Mouse (Mus musculus): Measurements from ENCODE around the gene Nufip1. TPM values are rescaled to one million over a fixed set of nuclear protein-coding genes. Genes with fewer than 3 reads are reported as not detected.
"Not testable (repeated sequence)": the region's sequence is repeated elsewhere in the genome, so short reads cannot be mapped to it uniquely, and the experiment has no call there.

Nufip1 gene
- polyA plus RNA-seq, 1 experiment from 2014 or later, result 21.2 TPM

GRCm38 (mm10) chr14:76148294-76148693, 37.6 kb downstream of the Nufip1 start:
- 92% methylated on average over 10 of the region's 10 CpGs for WGBS

GRCm38 (mm10) chr14:76149531-76150179, 39.0 kb downstream of the Nufip1 start:
- H3K27me3 ChIP-seq (ENCODE audit: low read depth, poor library complexity, severe bottlenecking), result no peaks in the 10 kb centered on the region
- 44% methylated on average over 13 of the region's 13 CpGs for WGBS
- H3K9me3 ChIP-seq (replicated peaks), result no peaks in the 10 kb centered on the region
- H3K27ac ChIP-seq (replicated peaks), result no peak overlapping the region; the same call in 1 of the 2 replicates
- H3K36me3 ChIP-seq, result no peaks in the 10 kb centered on the region
- no peak for DNase-seq (ENCODE audit: low spot score)
- H3K4me3 ChIP-seq, result no peak overlapping the region
- peaks cover 48% of the 10 kb centered on the region for H3K4me1 ChIP-seq

More at GRCm38 (mm10) chr14:76148294-76148693, 37.6 kb downstream of the Nufip1 start:
- no peaks in the 10 kb centered on the region for H3K36me3 ChIP-seq
- H3K4me3 ChIP-seq, result no peak overlapping the region
- H3K27me3 ChIP-seq (ENCODE audit: low read depth, poor library complexity, severe bottlenecking), result no peaks in the 10 kb centered on the region
- DNase-seq (ENCODE audit: low spot score), result no peak
- H3K27ac ChIP-seq (replicated peaks), result no peak overlapping the region
- peaks cover 39% of the 10 kb centered on the region for H3K4me1 ChIP-seq
- no peaks in the 10 kb centered on the region for H3K9me3 ChIP-seq (replicated peaks)

DNA sequence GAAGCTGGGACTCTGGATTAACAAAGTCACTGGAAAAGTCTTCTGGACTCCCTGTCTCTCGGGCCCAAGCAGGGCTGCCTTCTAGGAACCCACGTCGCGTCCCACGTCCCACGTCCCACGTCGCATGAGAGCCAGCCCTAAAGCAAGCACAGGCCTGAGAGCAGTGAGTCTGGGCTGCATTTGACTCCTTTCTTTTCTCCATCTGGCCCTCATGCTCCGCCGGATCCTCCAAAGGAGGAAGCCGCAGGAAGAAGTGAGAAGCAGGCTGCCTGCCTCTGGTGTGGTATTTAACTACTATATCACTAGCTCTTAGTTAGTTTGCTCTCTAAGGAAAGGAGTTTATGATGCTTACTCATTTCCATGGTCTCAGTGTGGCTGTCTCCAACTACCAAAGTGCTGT, 39.8 kb downstream of the Nufip1 start:
- H3K27me3 ChIP-seq (ENCODE audit: low read depth, poor library complexity, severe bottlenecking), result no peaks in the 10 kb centered on the region
- H3K4me1 ChIP-seq, result peaks cover 46% of the 10 kb centered on the region
- WGBS, result 84% methylated on average over 11 of the region's 11 CpGs
- H3K36me3 ChIP-seq, result no peaks in the 10 kb centered on the region
- peak overlapping the region; percentile 6; the same call in 1 of the 2 replicates for H3K27ac ChIP-seq (replicated peaks)
- DNase-seq (ENCODE audit: low spot score), result no peak
- H3K9me3 ChIP-seq (replicated peaks), result no peaks in the 10 kb centered on the region
- no peak overlapping the region for H3K4me3 ChIP-seq

- Histone ChIP-seq H3K36me3 (no peaks in the 10 kb centered on the region), H3K4me3 (peak overlapping the region; percentile 74; the same call in 1 of the 2 replicates), H3K27me3 (ENCODE audit: low read depth, poor library complexity, severe bottlenecking) (no peaks in the 10 kb centered on the region), H3K4me1 (peaks cover 41% of the 10 kb centered on the region), H3K27ac (replicated peaks) (no peak overlapping the region), H3K9me3 (replicated peaks) (no peaks in the 10 kb centered on the region)
- DNase-seq (ENCODE audit: low spot score), result no peak
- WGBS, result 87% methylated on average over 2 of the region's 2 CpGs
These were observed 40.3 kb downstream of the Nufip1 start for GRCm38 (mm10) chr14:76151011-76151410.

DNA sequence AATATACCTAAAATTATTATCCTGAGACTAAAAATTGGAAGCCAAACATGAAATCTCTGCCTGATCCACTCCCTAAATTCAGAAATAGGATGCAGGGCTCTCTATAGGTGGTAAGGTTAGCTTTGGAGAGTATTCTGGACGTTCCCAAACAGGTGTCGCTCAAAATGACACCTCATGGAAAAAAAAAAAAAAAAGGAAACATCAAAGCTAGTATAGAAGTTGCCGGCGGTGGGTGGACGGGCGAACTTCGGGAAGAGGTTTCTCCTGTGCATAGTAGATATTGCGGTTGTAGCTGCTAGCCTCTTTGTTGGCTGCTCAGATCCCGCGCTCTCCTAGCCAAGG, 41.1 kb downstream of the Nufip1 start:
- Histone ChIP-seq H3K36me3 (no peaks in the 10 kb centered on the region), H3K4me1 (peaks cover 38% of the 10 kb centered on the region), H3K4me3 (peak overlapping the region; percentile 74), H3K9me3 (replicated peaks) (no peaks in the 10 kb centered on the region), H3K27me3 (ENCODE audit: low read depth, poor library complexity, severe bottlenecking) (no peaks in the 10 kb centered on the region), H3K27ac (replicated peaks) (peak overlapping the region; percentile 99)
- DNase-seq (ENCODE audit: low spot score), result no peak
- under 1% methylated on average over 10 of the region's 10 CpGs for WGBS

- WGBS, result under 1% methylated on average over 41 of the region's 41 CpGs
- Histone ChIP-seq H3K4me1 (peaks cover 38% of the 10 kb centered on the region), H3K27ac (replicated peaks) (peak overlapping the region; percentile 99), H3K27me3 (ENCODE audit: low read depth, poor library complexity, severe bottlenecking) (no peaks in the 10 kb centered on the region), H3K4me3 (peak overlapping the region; percentile 74), H3K9me3 (replicated peaks) (no peaks in the 10 kb centered on the region), H3K36me3 (no peaks in the 10 kb centered on the region)
- DNase-seq (ENCODE audit: low spot score), result peak; percentile 95
These were observed 41.7 kb downstream of the Nufip1 start for GRCm38 (mm10) chr14:76152162-76153002.

GRCm38 (mm10) chr14:76153003-76153675, 42.4 kb downstream of the Nufip1 start:
- Histone ChIP-seq H3K27ac (replicated peaks) (peak overlapping the region; percentile 99), H3K9me3 (replicated peaks) (no peaks in the 10 kb centered on the region), H3K36me3 (no peaks in the 10 kb centered on the region), H3K4me1 (peaks cover 38% of the 10 kb centered on the region), H3K27me3 (ENCODE audit: low read depth, poor library complexity, severe bottlenecking) (no peaks in the 10 kb centered on the region), H3K4me3 (peak overlapping the region; percentile 74)
- WGBS, result under 1% methylated on average over 24 of the region's 24 CpGs
- peak; percentile 60 for DNase-seq (ENCODE audit: low spot score)

DNA sequence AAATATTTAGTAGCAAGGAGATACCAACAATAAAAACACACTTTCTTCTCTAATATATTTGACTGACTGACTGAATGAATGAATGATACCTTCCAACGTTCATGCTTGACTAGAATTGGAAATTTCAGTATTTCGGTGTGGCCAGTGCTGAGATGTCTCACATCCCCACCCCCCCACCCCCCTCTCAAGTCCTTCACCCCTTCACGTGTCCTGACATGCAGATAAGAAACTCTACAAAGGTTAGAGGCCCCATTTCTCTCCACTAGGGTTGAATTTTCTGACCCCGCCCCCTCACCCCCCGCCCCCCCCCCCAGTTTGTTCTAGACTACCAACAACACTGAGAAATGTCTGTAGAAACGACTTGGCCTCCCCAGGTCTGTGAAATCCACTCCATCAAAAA, 43.1 kb downstream of the Nufip1 start:
- Histone ChIP-seq H3K4me3 (peak overlapping the region; percentile 74), H3K27me3 (ENCODE audit: low read depth, poor library complexity, severe bottlenecking) (no peaks in the 10 kb centered on the region), H3K36me3 (no peaks in the 10 kb centered on the region), H3K9me3 (replicated peaks) (no peaks in the 10 kb centered on the region), H3K4me1 (peaks cover 38% of the 10 kb centered on the region), H3K27ac (replicated peaks) (peak overlapping the region; percentile 99)
- DNase-seq (ENCODE audit: low spot score), result no peak
- 26% methylated on average over 6 of the region's 6 CpGs for WGBS

- H3K27me3 ChIP-seq (ENCODE audit: low read depth, poor library complexity, severe bottlenecking), result no peaks in the 10 kb centered on the region
- H3K36me3 ChIP-seq, result no peaks in the 10 kb centered on the region
- H3K4me3 ChIP-seq, result no peak overlapping the region
- peaks cover 4% of the 10 kb centered on the region; the same call in 1 of the 2 replicates for H3K9me3 ChIP-seq (replicated peaks)
- H3K4me1 ChIP-seq, result peaks cover 10% of the 10 kb centered on the region
- no peak overlapping the region for H3K27ac ChIP-seq (replicated peaks)
- DNase-seq (ENCODE audit: low spot score), result no peak
- 70% methylated on average over 5 of the region's 5 CpGs for WGBS
These were observed 47.6 kb downstream of the Nufip1 start for GRCm38 (mm10) chr14:76158192-76158785.

DNA sequence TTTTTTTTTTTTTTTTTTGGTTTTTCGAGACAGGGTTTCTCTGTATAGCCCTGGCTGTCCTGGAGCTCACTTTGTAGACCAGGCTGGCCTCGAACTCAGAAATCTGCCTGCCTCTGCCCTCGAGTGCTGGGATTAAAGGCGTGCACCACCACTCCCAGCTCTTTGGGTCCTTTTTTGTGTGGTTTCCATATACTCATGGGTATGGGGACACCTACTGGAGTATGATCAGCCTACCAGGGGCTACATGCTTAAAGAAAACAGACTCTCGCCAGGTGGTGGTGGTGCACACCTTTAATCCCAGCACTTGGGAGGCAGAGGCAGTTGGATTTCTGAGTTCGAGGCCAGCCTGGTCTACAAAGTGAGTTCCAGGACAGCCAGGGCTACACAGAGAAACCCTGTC, 49.9 kb downstream of the Nufip1 start:
- peaks cover 15% of the 10 kb centered on the region for H3K4me1 ChIP-seq
- not testable (repeated sequence) for H3K36me3 ChIP-seq; H3K4me3 ChIP-seq; H3K27ac ChIP-seq (replicated peaks); H3K9me3 ChIP-seq (replicated peaks); DNase-seq (ENCODE audit: low spot score)
- WGBS, result 87% methylated on average over 6 of the region's 6 CpGs
- peaks cover 13% of the 10 kb centered on the region for H3K27me3 ChIP-seq (ENCODE audit: low read depth, poor library complexity, severe bottlenecking)

- WGBS, result 25% methylated on average over 11 of the region's 11 CpGs
- peaks cover 23% of the 10 kb centered on the region for H3K27me3 ChIP-seq (ENCODE audit: low read depth, poor library complexity, severe bottlenecking)
- H3K27ac ChIP-seq (replicated peaks), result 0 out of 2 replicates have a peak overlapping the region, but pooled peaks have one; percentile 9
- H3K4me3 ChIP-seq, result no peak overlapping the region
- peaks cover 15% of the 10 kb centered on the region for H3K4me1 ChIP-seq
- H3K9me3 ChIP-seq (replicated peaks), result peaks cover 8% of the 10 kb centered on the region; the same call in 1 of the 2 replicates
- no peak for DNase-seq (ENCODE audit: low spot score)
- H3K36me3 ChIP-seq, result no peaks in the 10 kb centered on the region
These were observed 53.5 kb downstream of the Nufip1 start for GRCm38 (mm10) chr14:76164236-76164635.

Measured in midbrain, embryonic 10.5 days (tissue).